Mouse (Mus musculus) large intestine, adult 2 months (tissue): ENCODE data around the gene Mib2. TPM values are rescaled to one million over a fixed set of nuclear protein-coding genes. Genes with fewer than 3 reads are reported as not detected.
A peak's percentile ranks its signal among the peaks of the same experiment; 100 is the strongest.

Experiments used
- DNase-seq: peaks from one replicate; pipeline ENCODE4 v3.0.0-alpha.2; 2012; ENCODE audit warnings: low read depth, low spot score
- WGBS: fragments of 180-500 bp; shearing (Covaris S2); methylation state at CpG from one replicate; pipeline ENCODE4 v1.1.7; 2018; 5-methylcytosine and 5-hydroxymethylcytosine counted together
- polyA plus RNA-seq: library from polyadenylated mRNA; depleted of rRNA; stranded (reverse); fragments of >200 nt; gene quantifications from 2 replicates; pipeline ENCODE4 v1.2.3, GENCODE M21; 2012; rRNA removed

Mib2 gene
- polyA plus RNA-seq, 1 experiment, result 36.6 TPM

DNA sequence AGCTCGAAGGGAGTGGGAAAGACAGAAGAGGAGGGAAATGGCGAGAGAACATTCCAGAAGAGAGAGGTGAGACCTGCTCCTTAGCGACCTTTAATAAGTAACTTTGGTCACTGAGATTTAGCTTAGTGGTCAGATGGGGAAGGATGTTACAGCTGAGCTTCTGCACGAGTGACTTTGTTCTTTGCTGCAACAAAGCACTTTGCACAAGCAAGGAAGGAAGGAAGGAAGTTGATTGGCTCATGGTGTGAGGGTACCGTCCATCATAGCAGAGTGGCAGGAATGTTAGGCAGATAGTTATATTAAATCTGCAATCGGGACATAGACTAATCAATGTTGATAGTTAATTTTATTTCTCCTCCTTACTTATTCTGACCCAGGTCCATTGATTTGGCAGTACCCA, 38.7 kb downstream of the Mib2 start:
- DNase-seq, result no peak
- 83% methylated on average over 6 of the region's 6 CpGs for WGBS

- under 1% methylated on average over 84 of the region's 84 CpGs for WGBS
- DNase-seq, result peak; percentile 91
Measured at GRCm38 (mm10) chr4:155624338-155625291, 44.4 kb downstream of the Mib2 start, which contains the start of gene Cdk11b. TSS of gene Cdk11b (plus strand) at chr4:155624854.

GRCm38 (mm10) chr4:155618321-155618720, 50.7 kb downstream of the Mib2 start:
- no peak for DNase-seq

DNA sequence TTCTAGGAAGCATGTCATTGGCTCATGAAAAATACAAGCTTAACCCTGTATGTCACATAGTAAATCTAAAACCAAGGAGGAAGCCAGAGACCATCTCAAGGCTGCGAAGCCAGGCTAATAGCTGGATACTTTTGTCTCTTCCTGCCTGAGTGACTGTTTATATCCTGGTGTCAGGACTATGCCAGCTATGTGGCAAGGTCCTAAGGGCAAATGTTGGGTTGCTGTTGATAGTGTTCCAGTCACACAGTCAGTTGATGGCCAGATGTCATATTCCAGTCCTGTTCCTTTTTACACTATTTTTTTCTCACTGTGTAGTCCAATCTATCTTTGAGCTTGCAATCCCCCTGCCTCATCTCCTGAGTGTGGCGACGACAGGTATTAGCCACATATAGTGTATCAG, 55.7 kb downstream of the Mib2 start:
- WGBS, result 94% methylated on average over 3 of the region's 3 CpGs
- no peak for DNase-seq

More at GRCm38 (mm10) chr4:155618321-155618720, 50.7 kb downstream of the Mib2 start:
- WGBS, result 94% methylated on average over 5 of the region's 5 CpGs

GRCm38 (mm10) chr4:155611860-155612259, 57.1 kb downstream of the Mib2 start:
- WGBS, result 82% methylated on average over 3 of the region's 3 CpGs
- no peak for DNase-seq

DNA sequence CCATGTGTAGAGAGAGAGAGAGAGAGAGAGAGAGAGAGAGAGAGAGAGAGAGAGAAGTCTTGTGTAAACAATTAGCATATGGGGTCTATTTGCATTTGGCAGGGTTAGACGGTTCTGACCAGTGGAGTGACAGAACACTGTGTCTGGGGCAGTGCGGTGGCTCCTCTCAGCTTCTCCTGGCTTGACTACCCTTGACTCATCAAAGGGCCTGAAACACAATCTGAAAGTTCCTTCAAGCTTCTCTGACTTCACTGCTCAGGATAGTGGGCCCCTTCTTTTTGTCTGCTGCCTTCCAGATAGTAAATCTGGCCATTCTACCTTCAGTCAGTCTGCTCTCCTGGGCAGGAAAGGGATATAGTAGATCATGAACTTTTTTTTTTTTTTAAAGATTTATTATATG, 62.2 kb downstream of the Mib2 start:
- 58% methylated on average over 2 of the region's 2 CpGs for WGBS
- DNase-seq, result no peak

- DNase-seq, result no peak
- WGBS, result 88% methylated on average over 4 of the region's 4 CpGs
Measured at GRCm38 (mm10) chr4:155605132-155605531, 63.9 kb downstream of the Mib2 start.

Other genes starting within 250 kb of the Mib2 start
- gene Tmem52, start 200.1 kb downstream of the Mib2 start, polyA plus RNA-seq, result 0.57 and 2.5 TPM in 2 replicates
- 1,100 and 1,475 TPM in 2 replicates for gene Gnb1, start 177.8 kb downstream of the Mib2 start, polyA plus RNA-seq
- 142 and 164 TPM in 2 replicates for gene Nadk, start 106.8 kb downstream of the Mib2 start, polyA plus RNA-seq
- gene Slc35e2, start 67.8 kb downstream of the Mib2 start, polyA plus RNA-seq, result 11.4 and 23.7 TPM in 2 replicates
- gene Cdk11b, start 44.3 kb downstream of the Mib2 start, polyA plus RNA-seq, result 43.3 and 43.8 TPM in 2 replicates
- not detected in 2 replicates for gene Gm10563, start 23.8 kb downstream of the Mib2 start, polyA plus RNA-seq
- 19.6 and 19.7 TPM in 2 replicates for gene Mmp23, start 15.8 kb downstream of the Mib2 start, polyA plus RNA-seq
- 10.1 and 12.2 TPM in 2 replicates for gene Fndc10, start 25.1 kb upstream of the Mib2 start, polyA plus RNA-seq
- 125 and 153 TPM in 2 replicates for gene Ssu72, start 35.6 kb upstream of the Mib2 start, polyA plus RNA-seq
- 0.40 and 0.51 TPM in 2 replicates for gene Tmem240, start 65.6 kb upstream of the Mib2 start, polyA plus RNA-seq
- 78.3 and 91.6 TPM in 2 replicates for gene Atad3a, start 91.9 kb upstream of the Mib2 start, polyA plus RNA-seq
- 10.6 and 36.8 TPM in 2 replicates for gene Vwa1, start 105.5 kb upstream of the Mib2 start, polyA plus RNA-seq
- gene Tmem88b, start 116.7 kb upstream of the Mib2 start, polyA plus RNA-seq, result 0.55 and 1.2 TPM in 2 replicates
- not detected in 2 replicates for gene Ankrd65, start 121.2 kb upstream of the Mib2 start, polyA plus RNA-seq
- 73.4 and 84.4 TPM in 2 replicates for gene Mrpl20, start 133.7 kb upstream of the Mib2 start, polyA plus RNA-seq
- 45.9 and 63.9 TPM in 2 replicates for gene Ccnl2, start 143.3 kb upstream of the Mib2 start, polyA plus RNA-seq
- gene Aurkaip1, start 162.1 kb upstream of the Mib2 start, polyA plus RNA-seq, result 123 and 143 TPM in 2 replicates
- gene Mxra8, start 170.5 kb upstream of the Mib2 start, polyA plus RNA-seq, result 55.5 and 69.3 TPM in 2 replicates
- 73.8 and 106 TPM in 2 replicates for gene Dvl1, start 178.2 kb upstream of the Mib2 start, polyA plus RNA-seq
- 1.3 and 1.9 TPM in 2 replicates for gene Tas1r3, start 194.2 kb upstream of the Mib2 start, polyA plus RNA-seq
- 51.3 and 55.5 TPM in 2 replicates for gene Cptp, start 200.2 kb upstream of the Mib2 start, polyA plus RNA-seq
- 36.6 and 36.7 TPM in 2 replicates for gene Ints11, start 200.3 kb upstream of the Mib2 start, polyA plus RNA-seq
- 31.4 and 39.4 TPM in 2 replicates for gene Pusl1, start 222.6 kb upstream of the Mib2 start, polyA plus RNA-seq
- gene Acap3, start 222.6 kb upstream of the Mib2 start, polyA plus RNA-seq, result 9.5 and 16.3 TPM in 2 replicates